Mouse (Mus musculus) megakaryocyte, embryonic 14.5 days (primary cell): ENCODE measurements at regions not wholly inside any gene's neighbourhood (a gene's known extent, or its start where the extent isn't known, plus 50 kb on each side); places are given as distances from the start of the nearest gene placed in this dataset.

Source experiments
- FLI1 ChIP-seq: IDR thresholded peaks from 2 replicates; pipeline ENCODE4 v1.6.1; 2012; ENCODE audit warnings: low read length, inconsistent platforms, mixed read lengths
- GATA1 ChIP-seq: IDR thresholded peaks from 3 replicates; pipeline ENCODE4 v1.6.1; 2012; ENCODE audit warnings: mixed read lengths, low read length, inconsistent platforms, borderline replicate concordance

DNA sequence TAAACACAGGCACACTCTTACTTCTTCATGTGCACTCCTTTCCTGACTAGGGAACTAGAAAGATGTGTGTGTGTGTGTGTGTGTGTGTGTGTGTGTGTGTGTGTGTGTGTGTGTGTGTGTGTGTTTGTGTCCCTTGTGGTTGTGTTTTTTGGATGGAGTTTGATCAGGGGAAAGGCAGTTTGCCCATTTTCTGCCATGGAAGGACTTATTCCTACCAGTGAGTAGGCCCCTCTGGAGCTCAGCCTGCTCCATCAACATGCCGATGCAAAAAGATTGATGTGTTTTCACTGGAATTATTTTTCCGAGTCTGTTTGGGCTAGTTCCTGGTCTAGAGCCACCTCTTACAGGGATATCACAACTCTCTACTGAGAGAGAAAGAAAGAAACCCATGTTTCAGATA, 120.6 kb downstream of the Qpct start:
- TF ChIP-seq GATA1: no peak
- TF ChIP-seq FLI1: no peak
